Mouse (Mus musculus): ENCODE data around the gene Cyp27a1.
A peak's percentile ranks its signal among the peaks of the same experiment; 100 is the strongest.

Gene Cyp27a1

GRCm38 (mm10) chr1:74713099-74713858 is at the start of gene Cyp27a1:
Gene Cyp27a1, plus strand, starts transcription at chr1:74713574.
- peak; percentile 54 for DNase-seq (ENCODE audit: low spot score)

- DNase-seq (ENCODE audit: low spot score), result no peak
Observed at GRCm38 (mm10) chr1:74665153-74665552, 48.2 kb upstream of the Cyp27a1 start.

GRCm38 (mm10) chr1:74668371-74668770 is 45.0 kb upstream of the Cyp27a1 start:
- DNase-seq (ENCODE audit: low spot score), result no peak

GRCm38 (mm10) chr1:74672731-74673130 is 40.6 kb upstream of the Cyp27a1 start:
- no peak for DNase-seq (ENCODE audit: low spot score)

- DNase-seq (ENCODE audit: low spot score), result no peak
Observed at GRCm38 (mm10) chr1:74676863-74677262, 36.5 kb upstream of the Cyp27a1 start.

GRCm38 (mm10) chr1:74677843-74678242 is 35.5 kb upstream of the Cyp27a1 start:
- no peak for DNase-seq (ENCODE audit: low spot score)

GRCm38 (mm10) chr1:74687131-74687530 is 26.2 kb upstream of the Cyp27a1 start:
- DNase-seq (ENCODE audit: low spot score), result no peak

- no peak for DNase-seq (ENCODE audit: low spot score)
Observed at GRCm38 (mm10) chr1:74693891-74694583, 19.3 kb upstream of the Cyp27a1 start.

GRCm38 (mm10) chr1:74695836-74696235 is 17.5 kb upstream of the Cyp27a1 start:
- no peak for DNase-seq (ENCODE audit: low spot score)

GRCm38 (mm10) chr1:74697416-74697815 is 16.0 kb upstream of the Cyp27a1 start:
- DNase-seq (ENCODE audit: low spot score), result no peak

- DNase-seq (ENCODE audit: low spot score), result no peak
Observed at GRCm38 (mm10) chr1:74698353-74698752, 15.0 kb upstream of the Cyp27a1 start.

GRCm38 (mm10) chr1:74698791-74699190 is 14.6 kb upstream of the Cyp27a1 start:
- no peak for DNase-seq (ENCODE audit: low spot score)

GRCm38 (mm10) chr1:74702142-74702553 is 11.2 kb upstream of the Cyp27a1 start:
- DNase-seq (ENCODE audit: low spot score), result no peak

- DNase-seq (ENCODE audit: low spot score), result no peak
Observed at GRCm38 (mm10) chr1:74704156-74704555, 9.2 kb upstream of the Cyp27a1 start.

- no peak for DNase-seq (ENCODE audit: low spot score)
Observed at GRCm38 (mm10) chr1:74705016-74705415, 8.4 kb upstream of the Cyp27a1 start.

GRCm38 (mm10) chr1:74709566-74709965 is 3.8 kb upstream of the Cyp27a1 start:
- no peak for DNase-seq (ENCODE audit: low spot score)

- no peak for DNase-seq (ENCODE audit: low spot score)
Observed at GRCm38 (mm10) chr1:74712046-74712445, 1.3 kb upstream of the Cyp27a1 start.

- no peak for DNase-seq (ENCODE audit: low spot score)
Observed at GRCm38 (mm10) chr1:74712461-74713098, 794 bp upstream of the Cyp27a1 start.

GRCm38 (mm10) chr1:74713859-74714730 is 721 bp downstream of the Cyp27a1 start:
- DNase-seq (ENCODE audit: low spot score), result no peak

GRCm38 (mm10) chr1:74714967-74715366 is 1.6 kb downstream of the Cyp27a1 start:
- no peak for DNase-seq (ENCODE audit: low spot score)

GRCm38 (mm10) chr1:74715468-74715867 is 2.1 kb downstream of the Cyp27a1 start:
- no peak for DNase-seq (ENCODE audit: low spot score)

GRCm38 (mm10) chr1:74715886-74716285 is 2.5 kb downstream of the Cyp27a1 start:
- DNase-seq (ENCODE audit: low spot score), result no peak

All from urinary bladder, postnatal 25 days (tissue).